Mouse (Mus musculus) naive thymus-derived CD4-positive, alpha-beta T cell, adult 5 months (primary cell): Measurements from ENCODE around the gene AI593442. TPM values are rescaled to one million over a fixed set of nuclear protein-coding genes. Genes with fewer than 3 reads are reported as not detected.

Experiments used
- polyA plus RNA-seq: library from polyadenylated mRNA; unstranded; fragments of 100-300 nt; shearing (Covaris generic); gene quantifications from one replicate; pipeline ENCODE4 v1.2.1, GENCODE M21; 2017

The AI593442 gene
- polyA plus RNA-seq = not detected

DNA sequence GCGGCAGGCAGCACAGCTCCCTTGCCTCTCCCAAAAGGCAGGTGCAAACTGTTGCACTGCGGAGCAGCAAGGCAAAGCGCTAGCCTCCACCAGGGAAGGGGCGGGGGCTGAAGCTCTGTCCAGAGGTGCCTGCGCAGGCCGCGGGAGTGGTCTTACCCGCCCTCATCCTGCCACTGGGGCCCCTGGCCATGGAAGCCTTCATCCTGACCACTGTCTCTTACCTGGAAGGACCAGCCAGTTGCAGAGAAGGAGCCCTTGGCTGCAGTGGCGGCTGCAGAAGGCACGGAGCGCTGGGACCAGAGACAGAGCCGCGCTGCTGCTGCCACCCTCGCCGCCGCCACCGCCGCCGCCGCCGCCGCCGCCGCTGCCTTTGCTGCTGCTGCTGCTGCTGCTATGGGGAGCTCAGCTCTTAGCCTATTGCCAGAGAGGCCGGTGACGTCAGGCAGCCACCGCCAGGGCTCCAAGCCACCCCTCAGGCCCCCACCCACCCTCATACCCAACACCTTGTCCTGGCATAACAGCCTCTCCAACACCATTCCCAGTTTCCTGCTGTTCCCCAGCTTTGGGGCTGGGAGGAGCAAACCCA, at the start of gene AI593442:
TSS of gene AI593442 (minus strand) at position 419 of the 586 bp plus-strand sequence.

